Mouse (Mus musculus): ENCODE results near the gene Gm13420. TPM values are rescaled to one million over a fixed set of nuclear protein-coding genes. Genes with fewer than 3 reads are reported as not detected.
"Not testable (repeated sequence)": the region's sequence is repeated elsewhere in the genome, so short reads cannot be mapped to it uniquely, and the experiment has no call there.

Gene Gm13420
- not detected in 2 replicates for polyA plus RNA-seq (2014; fragmentation: Nextera tagmentation; extraction: Ambion mirVana)

DNA sequence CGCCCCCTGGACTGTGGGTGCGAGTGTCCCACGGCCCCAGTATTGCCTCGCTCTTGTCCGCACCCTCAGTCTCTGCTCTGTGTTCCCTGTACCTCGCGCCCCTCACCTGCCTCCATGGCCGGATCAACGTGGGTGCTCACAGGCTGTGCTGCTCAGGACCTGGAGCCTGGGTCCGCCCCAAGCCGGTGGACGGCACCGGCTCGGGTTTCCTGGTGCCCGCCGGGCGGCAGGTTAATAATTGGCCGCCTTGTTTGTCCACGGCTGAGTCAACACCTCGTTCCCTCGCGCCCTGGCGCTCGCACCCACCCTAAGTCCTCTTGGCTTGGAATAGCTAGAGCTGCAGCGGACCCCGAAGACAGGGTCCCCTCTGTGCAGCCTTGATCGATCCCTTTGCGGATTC, at the start of gene Gm13420:
Gm13420 (minus strand) TSS at position 189 of the 400 bp plus-strand sequence.
- peaks cover 10% of the 10 kb centered on the region; the same call in 1 of the 2 replicates for H3K4me1 ChIP-seq (ENCODE audit: control insufficient read depth, insufficient read depth, low read length)
- peak within 1 kb of the TSS; percentile 14 for H3K4me3 ChIP-seq (ENCODE audit: low read depth, low read length)
- DNase-seq (ENCODE audit: low spot score) (no peak), ATAC-seq (ENCODE audit: insufficient read depth, low FRiP score, low TSS enrichment) (no peak)
- no peaks in the 10 kb centered on the region for H3K9me3 ChIP-seq (ENCODE audit: control insufficient read depth, low read length)
- peaks cover 36% of the 10 kb centered on the region for H3K27me3 ChIP-seq (ENCODE audit: control insufficient read depth, insufficient read depth, low read length)
- 3% methylated on average over 28 of the region's 28 CpGs for WGBS
- H3K27ac ChIP-seq (ENCODE audit: low read depth, low read length) = no peak within 1 kb of the TSS
- no peaks in the 10 kb centered on the region for H3K36me3 ChIP-seq (ENCODE audit: control insufficient read depth, insufficient read depth, low read length)
- H3K9ac ChIP-seq (ENCODE audit: low read length) = peak within 1 kb of the TSS; percentile 10; the same call in 1 of the 2 replicates
- H3K4me2 ChIP-seq (ENCODE audit: low read depth) = peak within 1 kb of the TSS; percentile 9

GRCm38 (mm10) chr2:29792772-29793487, 41.4 kb upstream of the Gm13420 start:
- no peak overlapping the region for H3K4me2 ChIP-seq (ENCODE audit: low read depth)
- WGBS = 98% methylated on average over 2 of the region's 2 CpGs
- H3K4me1 ChIP-seq (ENCODE audit: control insufficient read depth, insufficient read depth, low read length) = no peaks in the 10 kb centered on the region
- no peaks in the 10 kb centered on the region for H3K27me3 ChIP-seq (ENCODE audit: control insufficient read depth, insufficient read depth, low read length)
- no peak overlapping the region for H3K9ac ChIP-seq (ENCODE audit: low read length)
- H3K9me3 ChIP-seq (ENCODE audit: control insufficient read depth, low read length) = no peaks in the 10 kb centered on the region
- DNase-seq (ENCODE audit: low spot score) (no peak), ATAC-seq (ENCODE audit: insufficient read depth, low FRiP score, low TSS enrichment) (no peak)
- peaks cover 8% of the 10 kb centered on the region for H3K36me3 ChIP-seq (ENCODE audit: control insufficient read depth, insufficient read depth, low read length)
- no peak overlapping the region for H3K27ac ChIP-seq (ENCODE audit: low read depth, low read length)
- no peak overlapping the region for H3K4me3 ChIP-seq (ENCODE audit: low read depth, low read length)

- H3K4me1 ChIP-seq (ENCODE audit: control insufficient read depth, insufficient read depth, low read length) = peaks cover 6% of the 10 kb centered on the region; the same call in 1 of the 2 replicates
- H3K9ac ChIP-seq (ENCODE audit: low read length) = peak within 1 kb of the TSS; percentile 72
- H3K27ac ChIP-seq (ENCODE audit: low read depth, low read length) = no peak within 1 kb of the TSS
- H3K36me3 ChIP-seq (ENCODE audit: control insufficient read depth, insufficient read depth, low read length) = peaks cover 12% of the 10 kb centered on the region
- DNase-seq (ENCODE audit: low spot score) = peak; percentile 83
- ATAC-seq (ENCODE audit: insufficient read depth, low FRiP score, low TSS enrichment) = peak; percentile 63
- peak within 1 kb of the TSS; percentile 69 for H3K4me3 ChIP-seq (ENCODE audit: low read depth, low read length)
- H3K4me2 ChIP-seq (ENCODE audit: low read depth) = peak within 1 kb of the TSS; percentile 57
- H3K27me3 ChIP-seq (ENCODE audit: control insufficient read depth, insufficient read depth, low read length) = no peaks in the 10 kb centered on the region
- H3K9me3 ChIP-seq (ENCODE audit: control insufficient read depth, low read length) = no peaks in the 10 kb centered on the region
- under 1% methylated on average over 45 of the region's 45 CpGs for WGBS
Observed at GRCm38 (mm10) chr2:29787937-29788681, 36.6 kb upstream of the Gm13420 start, which contains the start of gene Trub2. Gene Trub2, minus strand, starts transcription at chr2:29788502.

DNA sequence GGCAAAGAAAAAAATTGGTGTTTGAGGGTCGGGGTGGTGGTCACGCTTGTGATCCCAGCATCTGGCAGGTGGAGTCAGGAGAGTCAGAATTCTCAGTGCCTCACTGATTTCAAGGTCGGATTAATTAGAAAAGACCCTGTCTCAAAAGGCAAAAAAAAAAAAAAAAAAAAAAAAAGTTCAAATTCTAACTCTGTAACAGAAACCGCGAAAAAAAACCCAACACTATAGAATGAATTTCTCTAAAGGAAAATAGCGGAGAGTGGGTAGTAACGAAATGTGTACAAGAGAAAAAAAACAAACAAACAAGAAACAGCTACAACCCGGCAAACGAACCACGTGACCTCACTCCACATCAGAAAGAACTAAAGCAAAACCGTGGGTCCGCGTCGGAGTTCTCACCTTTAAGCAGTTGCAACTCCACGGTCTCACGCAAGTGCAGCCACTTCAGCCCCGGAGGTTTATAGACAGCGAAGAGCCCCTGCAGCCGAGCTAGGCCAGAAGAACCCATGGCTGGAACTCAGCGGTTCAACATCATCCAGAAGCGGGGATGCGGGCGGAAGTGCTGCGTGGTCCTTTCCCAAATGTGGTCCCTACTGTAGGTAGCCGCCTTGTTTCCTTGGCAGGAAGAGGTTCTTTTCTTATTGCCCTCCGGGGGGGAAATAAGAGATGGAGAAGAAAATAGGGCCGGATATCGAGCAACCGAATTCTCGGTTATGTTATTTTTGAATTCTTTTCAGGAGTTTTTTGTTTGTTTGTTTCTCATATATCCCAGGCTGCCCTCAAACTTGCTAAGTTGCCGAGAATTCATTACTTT, 35.8 kb upstream of the Gm13420 start, which contains the start of gene Coq4:
Coq4 (plus strand) TSS at position 390 of the 814 bp plus-strand sequence.
- WGBS = 2% methylated on average over 31 of the region's 31 CpGs
- peak within 1 kb of the TSS; percentile 69 for H3K4me3 ChIP-seq (ENCODE audit: low read depth, low read length)
- H3K9me3 ChIP-seq (ENCODE audit: control insufficient read depth, low read length) = no peaks in the 10 kb centered on the region
- H3K36me3 ChIP-seq (ENCODE audit: control insufficient read depth, insufficient read depth, low read length) = peaks cover 20% of the 10 kb centered on the region
- peak; percentile 89 for DNase-seq (ENCODE audit: low spot score)
- peak within 1 kb of the TSS; percentile 72 for H3K9ac ChIP-seq (ENCODE audit: low read length)
- no peak within 1 kb of the TSS for H3K27ac ChIP-seq (ENCODE audit: low read depth, low read length)
- H3K4me2 ChIP-seq (ENCODE audit: low read depth) = peak within 1 kb of the TSS; percentile 57
- ATAC-seq (ENCODE audit: insufficient read depth, low FRiP score, low TSS enrichment) = peak; percentile 72; the same call in 1 of the 2 replicates
- no peaks in the 10 kb centered on the region for H3K27me3 ChIP-seq (ENCODE audit: control insufficient read depth, insufficient read depth, low read length)
- H3K4me1 ChIP-seq (ENCODE audit: control insufficient read depth, insufficient read depth, low read length) = peaks cover 6% of the 10 kb centered on the region; the same call in 1 of the 2 replicates

- H3K36me3 ChIP-seq (ENCODE audit: control insufficient read depth, insufficient read depth, low read length) = peaks cover 34% of the 10 kb centered on the region
- ATAC-seq (ENCODE audit: insufficient read depth, low FRiP score, low TSS enrichment) (no peak), DNase-seq (ENCODE audit: low spot score) (no peak)
- no peaks in the 10 kb centered on the region for H3K9me3 ChIP-seq (ENCODE audit: control insufficient read depth, low read length)
- WGBS = 69% methylated on average over 4 of the region's 4 CpGs
- no peaks in the 10 kb centered on the region for H3K27me3 ChIP-seq (ENCODE audit: control insufficient read depth, insufficient read depth, low read length)
- no peak overlapping the region for H3K9ac ChIP-seq (ENCODE audit: low read length)
- H3K4me1 ChIP-seq (ENCODE audit: control insufficient read depth, insufficient read depth, low read length) = peaks cover 6% of the 10 kb centered on the region; the same call in 1 of the 2 replicates
- no peak overlapping the region for H3K27ac ChIP-seq (ENCODE audit: low read depth, low read length)
- H3K4me2 ChIP-seq (ENCODE audit: low read depth) = no peak overlapping the region
- H3K4me3 ChIP-seq (ENCODE audit: low read depth, low read length) = no peak overlapping the region
Observed at GRCm38 (mm10) chr2:29784290-29784689, 32.8 kb upstream of the Gm13420 start.

- not testable (repeated sequence) for H3K4me2 ChIP-seq (ENCODE audit: low read depth); H3K27me3 ChIP-seq (ENCODE audit: control insufficient read depth, insufficient read depth, low read length); H3K4me3 ChIP-seq (ENCODE audit: low read depth, low read length); H3K9ac ChIP-seq (ENCODE audit: low read length); H3K27ac ChIP-seq (ENCODE audit: low read depth, low read length); H3K9me3 ChIP-seq (ENCODE audit: control insufficient read depth, low read length); H3K4me1 ChIP-seq (ENCODE audit: control insufficient read depth, insufficient read depth, low read length); DNase-seq (ENCODE audit: low spot score); ATAC-seq (ENCODE audit: insufficient read depth, low FRiP score, low TSS enrichment)
- WGBS = 97% methylated on average over 2 of the region's 2 CpGs
- H3K36me3 ChIP-seq (ENCODE audit: control insufficient read depth, insufficient read depth, low read length) = peaks cover 48% of the 10 kb centered on the region
Observed at GRCm38 (mm10) chr2:29781256-29781655, 29.8 kb upstream of the Gm13420 start.

- DNase-seq (ENCODE audit: low spot score) (no peak), ATAC-seq (ENCODE audit: insufficient read depth, low FRiP score, low TSS enrichment) (no peak)
- Histone ChIP-seq H3K4me2 (ENCODE audit: low read depth) (no peak overlapping the region), H3K9ac (ENCODE audit: low read length) (no peak overlapping the region), H3K27ac (ENCODE audit: low read depth, low read length) (no peak overlapping the region), H3K4me1 (ENCODE audit: control insufficient read depth, insufficient read depth, low read length) (no peaks in the 10 kb centered on the region), H3K27me3 (ENCODE audit: control insufficient read depth, insufficient read depth, low read length) (no peaks in the 10 kb centered on the region), H3K9me3 (ENCODE audit: control insufficient read depth, low read length) (no peaks in the 10 kb centered on the region), H3K4me3 (ENCODE audit: low read depth, low read length) (no peak overlapping the region), H3K36me3 (ENCODE audit: control insufficient read depth, insufficient read depth, low read length) (peaks cover 8% of the 10 kb centered on the region)
- WGBS = 94% methylated on average over 4 of the region's 4 CpGs
Observed at GRCm38 (mm10) chr2:29773323-29773722, 21.8 kb upstream of the Gm13420 start.
